Mouse (Mus musculus): ENCODE measurements at regions not wholly inside any gene's neighbourhood (a gene's known extent, or its start where the extent isn't known, plus 50 kb on each side); places are given as distances from the start of the nearest gene placed in this dataset.

DNA sequence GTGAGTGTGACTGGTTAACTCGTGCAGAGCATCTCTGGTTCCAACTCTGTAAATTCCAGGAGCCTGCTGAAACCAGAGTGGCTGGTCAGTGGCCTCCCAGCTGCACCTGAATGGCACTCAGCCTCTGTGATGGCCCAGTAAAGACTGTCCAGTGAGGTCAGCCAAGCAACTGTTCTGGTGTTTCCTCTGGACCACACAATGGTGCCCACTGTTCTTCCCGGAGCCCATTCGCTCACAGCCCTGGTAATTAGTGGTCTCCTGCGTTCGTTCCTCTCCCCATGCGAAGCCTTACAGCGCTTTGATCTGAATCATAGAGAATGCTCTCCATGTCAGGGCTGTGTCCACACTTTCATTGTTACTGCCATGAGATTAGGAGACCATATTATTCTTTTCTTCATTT is 75.5 kb downstream of the Enkur start:
- Histone ChIP-seq H3K27ac (ENCODE audit: low read length) (no peak overlapping the region), H3K9ac (ENCODE audit: low read length) (no peak overlapping the region), H3K9me3 (replicated peaks; ENCODE audit: control insufficient read depth, low read length) (no peaks in the 10 kb centered on the region), H3K27me3 (ENCODE audit: control insufficient read depth, insufficient read depth, low read length) (no peaks in the 10 kb centered on the region), H3K36me3 (ENCODE audit: control insufficient read depth, insufficient read depth, low read length) (no peaks in the 10 kb centered on the region), H3K4me2 (ENCODE audit: low read depth, low read length) (no peak overlapping the region), H3K4me1 (ENCODE audit: control insufficient read depth, insufficient read depth, low read length) (no peaks in the 10 kb centered on the region), H3K4me3 (replicated peaks; ENCODE audit: low read length) (no peak overlapping the region)
- WGBS, result 65% methylated on average over 7 of the region's 7 CpGs
- no peak for ATAC-seq (ENCODE audit: insufficient read depth, low FRiP score)

DNA sequence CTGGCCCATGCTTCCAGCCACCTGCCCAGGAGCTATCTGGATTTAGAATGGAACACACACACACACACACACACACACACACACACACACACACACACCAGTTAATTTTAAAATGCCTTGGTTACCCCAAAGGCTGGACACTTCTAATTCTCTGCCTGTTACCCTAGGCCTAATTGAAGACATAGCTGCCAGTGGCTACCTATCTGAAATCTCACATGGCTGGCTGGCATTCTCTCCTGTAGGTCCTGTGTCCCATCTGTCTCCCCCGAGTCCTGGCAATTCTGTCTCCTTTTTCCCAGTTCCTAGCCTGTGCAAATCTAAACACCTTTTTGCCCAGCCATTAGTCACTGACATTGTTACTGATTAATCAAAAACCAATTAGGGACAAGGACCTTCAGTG is 78.6 kb downstream of the Enkur start:
- H3K9ac ChIP-seq (ENCODE audit: low read length), result no peak overlapping the region
- H3K36me3 ChIP-seq (ENCODE audit: control insufficient read depth, insufficient read depth, low read length), result no peaks in the 10 kb centered on the region
- H3K4me3 ChIP-seq (replicated peaks; ENCODE audit: low read length), result no peak overlapping the region
- no peaks in the 10 kb centered on the region for H3K27me3 ChIP-seq (ENCODE audit: control insufficient read depth, insufficient read depth, low read length)
- no peaks in the 10 kb centered on the region for H3K4me1 ChIP-seq (ENCODE audit: control insufficient read depth, insufficient read depth, low read length)
- no peak overlapping the region for H3K4me2 ChIP-seq (ENCODE audit: low read depth, low read length)
- no peak for ATAC-seq (ENCODE audit: insufficient read depth, low FRiP score)
- no peak overlapping the region for H3K27ac ChIP-seq (ENCODE audit: low read length)
- no peaks in the 10 kb centered on the region for H3K9me3 ChIP-seq (replicated peaks; ENCODE audit: control insufficient read depth, low read length)
- WGBS, result 38% methylated on average over 1 of the region's 1 CpGs

DNA sequence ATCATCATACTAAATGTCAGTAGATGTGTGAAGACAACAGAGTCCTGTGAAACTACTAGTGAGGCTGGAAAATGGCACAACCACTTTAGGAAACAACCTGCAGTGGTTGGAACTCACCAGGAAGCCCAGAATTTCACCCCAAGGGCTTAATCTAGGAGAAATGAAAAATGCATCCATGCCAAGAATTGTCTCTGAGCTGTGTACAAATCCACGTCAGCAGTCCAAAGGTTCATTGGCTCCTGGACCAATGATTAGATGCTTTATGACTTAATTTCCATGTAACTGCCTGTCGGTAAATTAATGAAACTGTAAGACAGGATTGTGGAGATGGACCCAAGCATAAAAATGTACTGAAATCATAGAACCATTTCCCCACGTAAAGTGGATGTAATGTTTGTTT is 82.7 kb downstream of the Enkur start:
- 68% methylated on average over 3 of the region's 3 CpGs for WGBS
- H3K36me3 ChIP-seq (ENCODE audit: control insufficient read depth, insufficient read depth, low read length), result no peaks in the 10 kb centered on the region

DNA sequence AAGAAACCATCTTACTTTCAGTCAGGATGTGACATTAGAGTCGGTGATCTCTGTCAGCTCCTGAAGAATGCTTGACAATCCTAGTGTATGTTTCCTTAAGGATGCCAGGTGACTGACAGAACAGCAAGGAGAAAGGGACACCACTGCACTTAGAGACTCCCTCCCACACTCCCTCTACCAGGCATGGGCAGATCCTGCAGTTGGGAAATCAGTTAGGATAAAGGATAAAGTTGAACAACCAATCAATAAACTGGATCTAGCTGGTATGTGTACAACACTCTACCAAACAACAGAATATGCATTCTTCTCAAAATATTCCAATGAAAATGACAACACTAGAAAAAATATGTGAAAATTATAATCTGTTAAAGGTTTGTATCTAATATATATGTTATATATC is 83.5 kb downstream of the Enkur start:
- no peak overlapping the region for H3K9ac ChIP-seq (ENCODE audit: low read length)
- H3K4me3 ChIP-seq (replicated peaks; ENCODE audit: low read length), result no peak overlapping the region
- 77% methylated on average over 1 of the region's 1 CpGs for WGBS
- no peak for ATAC-seq (ENCODE audit: insufficient read depth, low FRiP score)
- H3K27me3 ChIP-seq (ENCODE audit: control insufficient read depth, insufficient read depth, low read length), result no peaks in the 10 kb centered on the region
- no peak overlapping the region for H3K4me2 ChIP-seq (ENCODE audit: low read depth, low read length)
- H3K4me1 ChIP-seq (ENCODE audit: control insufficient read depth, insufficient read depth, low read length), result no peaks in the 10 kb centered on the region
- no peaks in the 10 kb centered on the region for H3K36me3 ChIP-seq (ENCODE audit: control insufficient read depth, insufficient read depth, low read length)
- H3K9me3 ChIP-seq (replicated peaks; ENCODE audit: control insufficient read depth, low read length), result no peaks in the 10 kb centered on the region
- H3K27ac ChIP-seq (ENCODE audit: low read length), result no peak overlapping the region

More for the DNA sequence above, 82.7 kb downstream of the Enkur start:
- H3K9ac ChIP-seq (ENCODE audit: low read length), result no peak overlapping the region
- H3K27me3 ChIP-seq (ENCODE audit: control insufficient read depth, insufficient read depth, low read length), result no peaks in the 10 kb centered on the region
- no peaks in the 10 kb centered on the region for H3K4me1 ChIP-seq (ENCODE audit: control insufficient read depth, insufficient read depth, low read length)
- no peak overlapping the region for H3K27ac ChIP-seq (ENCODE audit: low read length)
- no peak for ATAC-seq (ENCODE audit: insufficient read depth, low FRiP score)
- no peak overlapping the region for H3K4me3 ChIP-seq (replicated peaks; ENCODE audit: low read length)
- H3K4me2 ChIP-seq (ENCODE audit: low read depth, low read length), result no peak overlapping the region
- no peaks in the 10 kb centered on the region for H3K9me3 ChIP-seq (replicated peaks; ENCODE audit: control insufficient read depth, low read length)

DNA sequence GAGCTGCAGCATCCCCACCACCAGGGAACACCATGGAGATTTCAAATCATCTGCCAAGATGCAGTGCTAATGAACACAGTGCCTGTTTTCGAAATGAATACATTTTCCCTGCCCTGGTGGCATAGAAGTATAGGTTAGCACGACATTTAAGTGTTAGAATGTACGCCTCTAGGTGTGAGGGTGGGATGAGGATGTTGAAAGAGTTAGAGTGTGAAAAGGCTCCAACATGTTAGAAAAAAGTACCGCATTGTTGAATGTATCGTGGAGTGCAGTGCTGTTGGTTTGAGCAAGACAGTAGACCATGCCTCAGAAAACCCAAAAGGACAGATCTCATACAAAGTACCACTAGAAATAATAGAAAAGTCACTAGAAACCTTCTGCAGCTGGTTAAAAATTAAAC is 88.3 kb downstream of the Enkur start:
- Histone ChIP-seq H3K27me3 (ENCODE audit: control insufficient read depth, insufficient read depth, low read length) (no peaks in the 10 kb centered on the region), H3K9ac (ENCODE audit: low read length) (no peak overlapping the region), H3K4me3 (replicated peaks; ENCODE audit: low read length) (no peak overlapping the region), H3K4me2 (ENCODE audit: low read depth, low read length) (no peak overlapping the region), H3K4me1 (ENCODE audit: control insufficient read depth, insufficient read depth, low read length) (no peaks in the 10 kb centered on the region), H3K9me3 (replicated peaks; ENCODE audit: control insufficient read depth, low read length) (no peaks in the 10 kb centered on the region), H3K36me3 (ENCODE audit: control insufficient read depth, insufficient read depth, low read length) (no peaks in the 10 kb centered on the region), H3K27ac (ENCODE audit: low read length) (no peak overlapping the region)
- ATAC-seq (ENCODE audit: insufficient read depth, low FRiP score), result no peak
- 77% methylated on average over 5 of the region's 5 CpGs for WGBS

DNA sequence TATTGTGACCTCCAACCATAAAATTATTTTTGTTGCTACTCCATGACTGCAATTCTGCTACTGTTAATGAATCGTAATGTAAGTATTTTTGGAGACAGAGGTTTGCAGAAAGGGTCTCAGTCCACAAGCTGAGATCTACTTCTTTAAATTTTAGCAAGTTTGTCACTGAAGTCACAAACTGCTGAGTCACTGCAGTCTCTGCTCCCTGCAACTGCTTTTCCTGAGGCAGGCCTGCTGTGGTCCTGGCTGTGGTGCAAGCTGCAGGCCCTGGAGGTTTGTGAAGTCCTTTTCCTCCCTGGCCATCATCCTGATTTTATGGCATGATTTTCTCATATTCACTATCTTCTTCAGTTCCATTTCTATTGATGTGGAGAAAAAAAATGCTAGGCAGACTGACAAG is 93.6 kb downstream of the Enkur start:
- no peaks in the 10 kb centered on the region for H3K9me3 ChIP-seq (replicated peaks; ENCODE audit: control insufficient read depth, low read length)
- H3K4me2 ChIP-seq (ENCODE audit: low read depth, low read length), result no peak overlapping the region
- H3K4me1 ChIP-seq (ENCODE audit: control insufficient read depth, insufficient read depth, low read length), result no peaks in the 10 kb centered on the region
- 78% methylated on average over 1 of the region's 1 CpGs for WGBS
- no peak overlapping the region for H3K4me3 ChIP-seq (replicated peaks; ENCODE audit: low read length)
- no peak for ATAC-seq (ENCODE audit: insufficient read depth, low FRiP score)
- no peak overlapping the region for H3K27ac ChIP-seq (ENCODE audit: low read length)
- H3K27me3 ChIP-seq (ENCODE audit: control insufficient read depth, insufficient read depth, low read length), result no peaks in the 10 kb centered on the region
- no peaks in the 10 kb centered on the region for H3K36me3 ChIP-seq (ENCODE audit: control insufficient read depth, insufficient read depth, low read length)
- H3K9ac ChIP-seq (ENCODE audit: low read length), result no peak overlapping the region

DNA sequence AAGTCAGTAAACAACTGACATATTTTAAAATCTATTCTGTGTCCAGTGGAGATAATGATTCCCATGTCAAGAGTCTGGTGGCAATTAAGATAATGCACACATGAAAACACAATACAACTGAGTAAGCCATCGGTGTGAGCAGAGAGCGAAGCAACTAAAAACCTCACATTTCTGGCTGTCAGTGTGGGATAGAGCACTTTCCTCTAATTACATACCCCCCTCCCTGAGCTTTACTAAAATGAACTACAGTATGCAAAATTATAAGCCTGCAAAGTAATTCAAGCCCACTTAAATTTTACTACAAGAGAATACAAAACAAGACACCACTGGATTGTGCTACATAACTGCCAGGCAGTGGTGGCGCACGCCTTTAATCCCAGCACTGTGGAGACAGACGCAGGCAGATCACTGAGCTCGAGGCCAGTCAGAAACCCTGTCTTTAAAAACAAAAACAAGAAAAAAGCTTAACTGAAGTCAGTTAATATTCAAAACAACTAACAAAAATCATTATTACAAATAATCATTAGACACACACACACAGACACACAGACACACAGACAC is 104.8 kb downstream of the Enkur start:
- H3K27me3 ChIP-seq (ENCODE audit: control insufficient read depth, insufficient read depth, low read length), result no peaks in the 10 kb centered on the region

DNA sequence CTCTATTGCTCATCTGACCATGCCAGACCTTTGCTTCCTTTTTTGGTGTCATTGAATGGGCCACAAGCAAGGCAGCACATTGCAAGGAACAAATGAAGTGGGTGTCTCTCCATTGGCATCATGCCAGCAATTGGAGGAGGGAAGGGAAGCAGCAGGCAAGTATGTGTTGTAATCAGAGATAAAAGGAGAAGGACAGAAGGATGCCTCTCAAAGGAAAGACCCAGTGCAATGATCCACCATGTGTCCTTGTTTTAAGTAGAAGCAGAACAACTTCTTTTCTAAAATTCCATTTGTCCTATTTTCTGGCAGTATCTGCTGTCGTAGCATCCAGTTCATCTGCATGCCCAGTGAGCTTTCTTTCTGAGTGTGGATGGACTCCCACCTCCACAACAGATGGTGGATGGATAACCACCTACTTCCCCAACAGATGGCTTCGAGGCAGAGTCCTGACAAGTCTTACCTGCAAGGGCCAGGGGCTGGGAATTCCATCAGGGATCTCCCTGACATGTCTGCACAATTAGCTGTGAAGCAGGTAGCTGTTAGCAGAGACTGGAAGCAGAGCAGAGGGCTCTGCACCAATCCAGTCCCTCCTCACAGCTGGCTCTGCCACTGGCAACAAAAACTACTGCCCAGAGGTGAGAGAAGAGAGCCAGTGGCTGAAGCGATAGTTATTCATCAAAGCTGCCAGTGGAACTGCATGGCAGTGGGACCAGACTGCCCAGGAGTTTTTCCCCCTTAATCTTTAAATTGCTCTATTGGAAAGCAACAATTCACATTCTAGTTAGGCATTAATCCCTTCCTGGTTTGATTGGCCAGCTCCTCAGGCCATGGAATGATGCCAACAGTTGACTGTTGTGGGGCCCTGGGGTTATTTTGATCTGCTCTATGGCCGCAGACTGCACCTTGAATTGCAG is 113.8 kb downstream of the Enkur start:
- H3K9me3 ChIP-seq (replicated peaks; ENCODE audit: control insufficient read depth, low read length), result no peaks in the 10 kb centered on the region
- H3K4me1 ChIP-seq (ENCODE audit: control insufficient read depth, insufficient read depth, low read length), result no peaks in the 10 kb centered on the region
- ATAC-seq (ENCODE audit: insufficient read depth, low FRiP score), result no peak
- H3K27ac ChIP-seq (ENCODE audit: low read length), result no peak overlapping the region
- no peak overlapping the region for H3K4me2 ChIP-seq (ENCODE audit: low read depth, low read length)
- H3K4me3 ChIP-seq (replicated peaks; ENCODE audit: low read length), result no peak overlapping the region
- H3K27me3 ChIP-seq (ENCODE audit: control insufficient read depth, insufficient read depth, low read length), result no peaks in the 10 kb centered on the region
- H3K9ac ChIP-seq (ENCODE audit: low read length), result no peak overlapping the region
- 56% methylated on average over 4 of the region's 4 CpGs for WGBS
- H3K36me3 ChIP-seq (ENCODE audit: control insufficient read depth, insufficient read depth, low read length), result no peaks in the 10 kb centered on the region

More for the DNA sequence above, 104.8 kb downstream of the Enkur start:
- Histone ChIP-seq H3K4me3 (replicated peaks; ENCODE audit: low read length) (no peak overlapping the region), H3K4me1 (ENCODE audit: control insufficient read depth, insufficient read depth, low read length) (no peaks in the 10 kb centered on the region), H3K36me3 (ENCODE audit: control insufficient read depth, insufficient read depth, low read length) (no peaks in the 10 kb centered on the region), H3K9me3 (replicated peaks; ENCODE audit: control insufficient read depth, low read length) (no peaks in the 10 kb centered on the region), H3K27ac (ENCODE audit: low read length) (no peak overlapping the region), H3K9ac (ENCODE audit: low read length) (no peak overlapping the region), H3K4me2 (ENCODE audit: low read depth, low read length) (no peak overlapping the region)
- WGBS, result 83% methylated on average over 6 of the region's 6 CpGs
- no peak for ATAC-seq (ENCODE audit: insufficient read depth, low FRiP score)

DNA sequence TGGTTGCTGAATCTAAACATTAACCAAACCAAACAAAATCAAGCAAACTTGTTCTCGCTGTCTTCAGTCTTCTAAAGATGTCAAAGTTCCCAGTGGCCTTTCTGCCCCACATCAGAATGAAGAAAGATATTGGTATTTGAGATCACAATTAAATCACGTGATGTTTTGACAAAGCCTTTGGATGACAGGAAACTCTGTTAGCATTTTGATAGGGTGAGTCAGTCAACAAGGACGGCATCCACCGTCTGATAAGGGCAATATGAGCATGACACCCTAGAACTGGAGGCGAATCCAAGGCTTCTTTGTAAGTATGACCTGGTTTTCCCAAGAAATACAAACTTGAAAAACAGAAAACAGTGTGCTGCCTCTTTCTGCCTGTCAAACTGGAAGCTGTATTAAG is 116.8 kb upstream of the Arhgap21 start:
- 52% methylated on average over 5 of the region's 5 CpGs for WGBS
- Histone ChIP-seq H3K9me3 (replicated peaks; ENCODE audit: control insufficient read depth, low read length) (no peaks in the 10 kb centered on the region), H3K27me3 (ENCODE audit: control insufficient read depth, insufficient read depth, low read length) (no peaks in the 10 kb centered on the region), H3K36me3 (ENCODE audit: control insufficient read depth, insufficient read depth, low read length) (no peaks in the 10 kb centered on the region), H3K4me1 (ENCODE audit: control insufficient read depth, insufficient read depth, low read length) (no peaks in the 10 kb centered on the region), H3K27ac (ENCODE audit: low read length) (no peak overlapping the region), H3K4me3 (replicated peaks; ENCODE audit: low read length) (no peak overlapping the region), H3K4me2 (ENCODE audit: low read depth, low read length) (no peak overlapping the region), H3K9ac (ENCODE audit: low read length) (no peak overlapping the region)
- ATAC-seq (ENCODE audit: insufficient read depth, low FRiP score), result no peak
